Mouse (Mus musculus): ENCODE measurements around the gene Olfr1410. TPM values are rescaled to one million over a fixed set of nuclear protein-coding genes. Genes with fewer than 3 reads are reported as not detected.

Gene Olfr1410
- total and polyA plus RNA-seq, 2 experiments from 2014 or later = not detected

- DNase-seq (peak; percentile 25), ATAC-seq (no peak)
- no peaks in the 10 kb centered on the region for H3K4me1 ChIP-seq (ENCODE audit: insufficient read depth)
- TF ChIP-seq CTCF (IDR thresholded peaks at IDR 0.05; ENCODE audit: low read depth) = no peak
- no peak overlapping the region for H3K4me3 ChIP-seq (ENCODE audit: low read depth, low read length)
- no peaks in the 10 kb centered on the region for H3K27me3 ChIP-seq (ENCODE audit: insufficient read depth, low read length)
- peaks cover 30% of the 10 kb centered on the region for H3K36me3 ChIP-seq (ENCODE audit: insufficient read depth)
- H3K9ac ChIP-seq = no peak overlapping the region
- no peak overlapping the region for H3K27ac ChIP-seq (ENCODE audit: low read depth, low read length)
- no peaks in the 10 kb centered on the region for H3K9me3 ChIP-seq (ENCODE audit: low read length)
- WGBS = 78% methylated on average over 8 of the region's 8 CpGs
- no peak overlapping the region for H3K4me2 ChIP-seq (ENCODE audit: low read depth)
These were observed 28.1 kb downstream of the Olfr1410 start for GRCm38 (mm10) chr1:92633726-92634125.

GRCm38 (mm10) chr1:92634569-92634968 lies 29.0 kb downstream of the Olfr1410 start:
- no peak overlapping the region for H3K9ac ChIP-seq

GRCm38 (mm10) chr1:92634976-92635599 lies 29.5 kb downstream of the Olfr1410 start:
- 54% methylated on average over 4 of the region's 4 CpGs for WGBS
- Histone ChIP-seq H3K9ac (no peak overlapping the region), H3K4me2 (ENCODE audit: low read depth) (no peak overlapping the region), H3K27ac (ENCODE audit: low read depth, low read length) (no peak overlapping the region), H3K4me1 (ENCODE audit: insufficient read depth) (no peaks in the 10 kb centered on the region), H3K36me3 (ENCODE audit: insufficient read depth) (peaks cover 38% of the 10 kb centered on the region), H3K4me3 (ENCODE audit: low read depth, low read length) (no peak overlapping the region), H3K9me3 (ENCODE audit: low read length) (no peaks in the 10 kb centered on the region), H3K27me3 (ENCODE audit: insufficient read depth, low read length) (no peaks in the 10 kb centered on the region)
- no peak for DNase-seq
- ATAC-seq = peak; percentile 69
- TF ChIP-seq CTCF (IDR thresholded peaks at IDR 0.05; ENCODE audit: low read depth) = no peak

More at GRCm38 (mm10) chr1:92634569-92634968, 29.0 kb downstream of the Olfr1410 start:
- DNase-seq = no peak
- Histone ChIP-seq H3K4me3 (ENCODE audit: low read depth, low read length) (no peak overlapping the region), H3K27me3 (ENCODE audit: insufficient read depth, low read length) (no peaks in the 10 kb centered on the region), H3K36me3 (ENCODE audit: insufficient read depth) (peaks cover 38% of the 10 kb centered on the region), H3K4me1 (ENCODE audit: insufficient read depth) (no peaks in the 10 kb centered on the region), H3K4me2 (ENCODE audit: low read depth) (no peak overlapping the region), H3K27ac (ENCODE audit: low read depth, low read length) (no peak overlapping the region), H3K9me3 (ENCODE audit: low read length) (no peaks in the 10 kb centered on the region)
- WGBS = 64% methylated on average over 1 of the region's 1 CpGs
- no peak for TF ChIP-seq CTCF (IDR thresholded peaks at IDR 0.05; ENCODE audit: low read depth)
- 0 out of 2 replicates have a peak, but pooled peaks have one; percentile 8 for ATAC-seq

- no peak for TF ChIP-seq CTCF (IDR thresholded peaks at IDR 0.05; ENCODE audit: low read depth)
- no peaks in the 10 kb centered on the region for H3K9me3 ChIP-seq (ENCODE audit: low read length)
- no peak overlapping the region for H3K27ac ChIP-seq (ENCODE audit: low read depth, low read length)
- peaks cover 38% of the 10 kb centered on the region for H3K36me3 ChIP-seq (ENCODE audit: insufficient read depth)
- H3K4me2 ChIP-seq (ENCODE audit: low read depth) = no peak overlapping the region
- peaks cover 8% of the 10 kb centered on the region for H3K4me1 ChIP-seq (ENCODE audit: insufficient read depth)
- H3K4me3 ChIP-seq (ENCODE audit: low read depth, low read length) = no peak overlapping the region
- DNase-seq = no peak
- H3K9ac ChIP-seq = no peak overlapping the region
- no peaks in the 10 kb centered on the region for H3K27me3 ChIP-seq (ENCODE audit: insufficient read depth, low read length)
- ATAC-seq = no peak
- 88% methylated on average over 8 of the region's 8 CpGs for WGBS
These were observed 30.4 kb downstream of the Olfr1410 start for GRCm38 (mm10) chr1:92636015-92636414.

GRCm38 (mm10) chr1:92636676-92637075 lies 31.1 kb downstream of the Olfr1410 start:
- no peak for TF ChIP-seq CTCF (IDR thresholded peaks at IDR 0.05; ENCODE audit: low read depth)
- H3K4me3 ChIP-seq (ENCODE audit: low read depth, low read length) = no peak overlapping the region
- DNase-seq (no peak), ATAC-seq (no peak)
- H3K9me3 ChIP-seq (ENCODE audit: low read length) = no peaks in the 10 kb centered on the region
- WGBS = 95% methylated on average over 11 of the region's 11 CpGs
- no peak overlapping the region for H3K9ac ChIP-seq
- H3K4me1 ChIP-seq (ENCODE audit: insufficient read depth) = peaks cover 9% of the 10 kb centered on the region
- H3K4me2 ChIP-seq (ENCODE audit: low read depth) = no peak overlapping the region
- H3K27ac ChIP-seq (ENCODE audit: low read depth, low read length) = no peak overlapping the region
- H3K36me3 ChIP-seq (ENCODE audit: insufficient read depth) = peaks cover 38% of the 10 kb centered on the region
- no peaks in the 10 kb centered on the region for H3K27me3 ChIP-seq (ENCODE audit: insufficient read depth, low read length)

- H3K27ac ChIP-seq (ENCODE audit: low read depth, low read length) = no peak overlapping the region
- no peak overlapping the region for H3K4me2 ChIP-seq (ENCODE audit: low read depth)
- no peak overlapping the region for H3K9ac ChIP-seq
- H3K27me3 ChIP-seq (ENCODE audit: insufficient read depth, low read length) = no peaks in the 10 kb centered on the region
- H3K4me3 ChIP-seq (ENCODE audit: low read depth, low read length) = no peak overlapping the region
- no peak for TF ChIP-seq CTCF (IDR thresholded peaks at IDR 0.05; ENCODE audit: low read depth)
- peaks cover 38% of the 10 kb centered on the region for H3K36me3 ChIP-seq (ENCODE audit: insufficient read depth)
- peaks cover 9% of the 10 kb centered on the region for H3K4me1 ChIP-seq (ENCODE audit: insufficient read depth)
- no peak for DNase-seq
- no peak for ATAC-seq
- no peaks in the 10 kb centered on the region for H3K9me3 ChIP-seq (ENCODE audit: low read length)
- 90% methylated on average over 15 of the region's 15 CpGs for WGBS
These were observed 32.1 kb downstream of the Olfr1410 start for GRCm38 (mm10) chr1:92637501-92638172.

- no peak overlapping the region for H3K27ac ChIP-seq (ENCODE audit: low read depth, low read length)
- no peaks in the 10 kb centered on the region for H3K9me3 ChIP-seq (ENCODE audit: low read length)
- peaks cover 9% of the 10 kb centered on the region for H3K4me1 ChIP-seq (ENCODE audit: insufficient read depth)
- H3K9ac ChIP-seq = no peak overlapping the region
- no peaks in the 10 kb centered on the region for H3K27me3 ChIP-seq (ENCODE audit: insufficient read depth, low read length)
- H3K36me3 ChIP-seq (ENCODE audit: insufficient read depth) = peaks cover 38% of the 10 kb centered on the region
- TF ChIP-seq CTCF (IDR thresholded peaks at IDR 0.05; ENCODE audit: low read depth) = no peak
- 87% methylated on average over 3 of the region's 3 CpGs for WGBS
- ATAC-seq (no peak), DNase-seq (no peak)
- no peak overlapping the region for H3K4me3 ChIP-seq (ENCODE audit: low read depth, low read length)
- H3K4me2 ChIP-seq (ENCODE audit: low read depth) = no peak overlapping the region
These were observed 32.6 kb downstream of the Olfr1410 start for GRCm38 (mm10) chr1:92638181-92638580.
